Mouse (Mus musculus) heart, embryonic 16.5 days (tissue): ENCODE measurements around the gene Gsdma. TPM values are rescaled to one million over a fixed set of nuclear protein-coding genes. Genes with fewer than 3 reads are reported as not detected.

Experiments
- ATAC-seq: fragments of 200-750 bp; cut with Nextera tagmentation; replicated peaks from 2 replicates; pipeline ENCODE4 v1.8.0; 2017; ENCODE audit warnings: moderate number of reproducible peaks; ENCODE audit not compliant: insufficient read depth, low FRiP score; ENCODE audit errors: extremely low read depth
- H3K27ac ChIP-seq: fragments of 300-500 bp; sonication (generic); 2 replicates; pipeline ENCODE4 v1.5.1; 2014; ENCODE audit warnings: mild to moderate bottlenecking, low read length, control low read depth, moderate library complexity
- H3K27me3 ChIP-seq: fragments of 300-500 bp; sonication (generic); 2 replicates; pipeline ENCODE4 v1.6.1; 2014; ENCODE audit warnings: low read length, mixed read lengths; ENCODE audit not compliant: control insufficient read depth, insufficient read depth
- H3K36me3 ChIP-seq: fragments of 300-500 bp; sonication (generic); 2 replicates; pipeline ENCODE4 v1.6.1; 2014; ENCODE audit not compliant: control insufficient read depth, insufficient read depth
- H3K4me1 ChIP-seq: fragments of 300-500 bp; sonication (generic); 2 replicates; pipeline ENCODE4 v1.6.1; 2014; ENCODE audit warnings: low read length, mixed read lengths; ENCODE audit not compliant: control insufficient read depth, insufficient read depth
- H3K4me2 ChIP-seq: fragments of 300-500 bp; sonication (generic); 2 replicates; pipeline ENCODE4 v1.6.1; 2014; ENCODE audit warnings: low read depth, mild to moderate bottlenecking, control low read depth, low read length
- H3K4me3 ChIP-seq: fragments of 300-500 bp; sonication (generic); 2 replicates; pipeline ENCODE4 v1.5.1; 2014; ENCODE audit warnings: mild to moderate bottlenecking, control low read depth, low read length
- H3K9ac ChIP-seq: fragments of 300-500 bp; sonication (generic); 2 replicates; pipeline ENCODE4 v1.6.1; 2014; ENCODE audit warnings: low read length, control low read depth
- H3K9me3 ChIP-seq: fragments of 300-500 bp; sonication (generic); replicated peaks from 2 replicates; pipeline ENCODE4 v1.6.1; 2016; ENCODE audit warnings: low read length; ENCODE audit not compliant: control insufficient read depth
- WGBS: fragments of 180-500 bp; shearing (Covaris S2); extraction: QIAGEN DNeasy Blood & Tissue Kit; methylation state at CpG from one replicate; pipeline ENCODE4 v1.1.7; 2014; 5-methylcytosine and 5-hydroxymethylcytosine counted together
- polyA plus RNA-seq: library from polyadenylated mRNA; unstranded; fragments of >200 nt; fragmentation: Nextera tagmentation; extraction: Ambion mirVana; gene quantifications from 2 replicates; pipeline ENCODE4 v1.2.1, GENCODE M21; 2015

Gsdma gene
- polyA plus RNA-seq, 1 experiment from 2014 or later = not detected

DNA sequence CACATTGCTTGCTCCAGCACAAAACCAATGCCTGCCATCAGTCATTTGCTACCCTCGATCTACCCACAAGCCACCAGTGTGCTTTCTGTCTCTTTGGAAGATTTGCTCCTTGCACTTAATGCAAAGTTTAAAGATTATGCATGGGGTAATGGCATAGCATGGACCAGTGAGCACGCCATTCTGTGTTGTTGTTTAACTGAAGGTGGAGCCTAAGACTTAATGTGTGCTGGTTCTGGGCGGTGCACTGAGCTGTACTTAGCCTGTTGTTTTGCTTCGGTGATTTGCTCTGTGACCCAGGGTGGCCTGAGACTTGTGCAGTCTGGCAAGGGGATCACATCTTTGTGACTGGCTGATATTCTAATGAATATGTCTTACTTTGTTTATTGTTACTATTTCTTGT is 22.8 kb downstream of the Gsdma start:
- Histone ChIP-seq H3K9ac (no peak overlapping the region), H3K36me3 (peaks cover 56% of the 10 kb centered on the region), H3K4me2 (no peak overlapping the region), H3K4me3 (no peak overlapping the region), H3K27me3 (no peaks in the 10 kb centered on the region), H3K4me1 (peaks cover 6% of the 10 kb centered on the region), H3K9me3 (no peaks in the 10 kb centered on the region), H3K27ac (no peak overlapping the region)
- 89% methylated on average over 4 of the region's 4 CpGs for WGBS
- ATAC-seq = no peak

DNA sequence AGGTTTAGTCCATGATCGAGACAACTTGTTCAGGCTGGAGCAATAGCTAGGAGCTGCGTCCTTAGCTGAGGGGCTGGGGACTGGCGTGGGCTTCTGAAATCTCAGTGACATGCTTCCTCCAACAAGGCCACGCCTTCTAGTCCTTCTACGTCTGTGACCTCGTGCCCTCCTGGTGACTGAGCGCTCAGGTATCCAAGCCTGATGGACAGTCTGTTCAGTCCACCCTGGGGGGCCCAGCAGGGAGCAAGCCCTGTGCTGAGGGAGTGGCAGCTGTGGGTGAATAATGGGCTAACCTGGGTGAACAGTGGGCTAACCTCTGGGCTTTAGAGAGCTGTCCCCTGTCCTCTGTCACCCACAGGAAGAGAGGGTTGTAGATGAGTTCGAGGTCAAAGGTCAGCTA is 23.9 kb downstream of the Gsdma start:
- Histone ChIP-seq H3K27me3 (no peaks in the 10 kb centered on the region), H3K9me3 (no peaks in the 10 kb centered on the region), H3K27ac (no peak overlapping the region), H3K36me3 (peaks cover 59% of the 10 kb centered on the region), H3K4me2 (no peak overlapping the region), H3K9ac (no peak overlapping the region), H3K4me3 (no peak overlapping the region), H3K4me1 (peaks cover 6% of the 10 kb centered on the region)
- ATAC-seq = no peak
- 78% methylated on average over 8 of the region's 8 CpGs for WGBS

DNA sequence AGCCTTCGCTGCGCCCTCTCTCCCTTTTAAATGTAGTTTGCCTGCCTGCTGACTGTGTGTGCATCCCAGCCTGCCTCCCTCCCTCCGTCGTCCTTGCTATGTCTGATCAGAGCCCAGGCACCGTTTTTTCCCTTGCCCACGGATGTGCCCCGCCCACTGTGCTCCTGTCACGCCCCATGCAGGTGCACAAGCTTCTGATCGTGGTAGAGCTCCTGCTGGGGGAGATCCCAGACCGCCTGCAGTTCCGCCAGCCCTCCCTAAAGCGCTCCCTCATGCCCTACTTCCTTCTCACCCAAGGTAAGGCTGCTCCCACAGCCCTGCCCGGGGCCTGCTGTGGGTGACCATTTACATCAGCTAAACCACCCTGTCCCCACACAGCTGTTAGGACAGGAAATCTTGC is 29.1 kb downstream of the Gsdma start:
- H3K9ac ChIP-seq = no peak overlapping the region
- 74% methylated on average over 13 of the region's 13 CpGs for WGBS
- peaks cover 49% of the 10 kb centered on the region for H3K36me3 ChIP-seq
- H3K27me3 ChIP-seq = no peaks in the 10 kb centered on the region
- no peak overlapping the region for H3K27ac ChIP-seq
- H3K4me1 ChIP-seq = no peaks in the 10 kb centered on the region; the same call in 1 of the 2 replicates
- ATAC-seq = 0 out of 2 replicates have a peak, but pooled peaks have one; percentile 10
- H3K4me3 ChIP-seq = no peak overlapping the region
- no peak overlapping the region for H3K4me2 ChIP-seq
- no peaks in the 10 kb centered on the region for H3K9me3 ChIP-seq

DNA sequence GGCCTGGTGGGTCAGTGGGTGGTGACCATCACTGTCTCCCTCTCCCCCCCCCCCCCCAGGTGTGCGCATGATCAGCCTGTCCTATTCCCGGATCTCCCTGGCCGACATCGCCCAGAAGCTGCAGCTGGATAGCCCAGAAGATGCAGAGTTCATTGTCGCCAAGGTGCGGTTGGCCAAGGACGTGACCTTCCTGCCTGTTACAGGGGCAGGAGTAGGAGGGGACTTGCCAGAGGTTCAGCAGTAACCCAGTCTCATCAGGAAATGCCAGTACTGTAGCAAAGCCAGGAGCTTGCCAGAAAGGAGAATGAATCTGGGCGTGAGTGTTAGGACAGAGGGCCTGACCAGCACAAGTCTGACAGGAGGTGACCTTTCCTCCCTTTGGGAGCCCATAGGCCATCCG is 29.6 kb downstream of the Gsdma start:
- 80% methylated on average over 9 of the region's 9 CpGs for WGBS
- Histone ChIP-seq H3K4me3 (no peak overlapping the region), H3K36me3 (peaks cover 47% of the 10 kb centered on the region), H3K9ac (no peak overlapping the region), H3K27ac (no peak overlapping the region), H3K4me1 (no peaks in the 10 kb centered on the region; the same call in 1 of the 2 replicates), H3K27me3 (no peaks in the 10 kb centered on the region), H3K4me2 (no peak overlapping the region), H3K9me3 (no peaks in the 10 kb centered on the region)
- no peak for ATAC-seq

DNA sequence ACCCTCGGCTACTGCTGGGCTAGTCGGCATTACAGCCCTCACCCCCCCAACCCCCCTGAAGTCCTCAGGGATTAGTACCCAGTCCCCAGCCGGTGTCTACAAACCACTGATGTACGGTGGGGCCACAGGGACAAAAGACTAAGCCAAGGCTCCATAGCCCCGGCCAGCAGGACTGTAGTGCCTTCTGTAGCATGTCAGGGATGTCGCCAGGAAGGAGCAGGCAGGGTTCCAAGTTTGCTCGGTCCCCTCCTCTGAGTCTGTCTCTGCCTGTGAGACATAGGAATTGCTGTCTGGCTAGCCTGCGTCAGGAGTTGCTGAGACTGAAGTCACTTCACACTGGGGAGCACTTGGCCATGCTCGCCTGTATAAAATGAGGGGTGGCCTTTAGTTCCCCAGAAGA is 30.1 kb downstream of the Gsdma start:
- Histone ChIP-seq H3K4me3 (no peak overlapping the region), H3K27ac (no peak overlapping the region), H3K4me2 (no peak overlapping the region), H3K36me3 (peaks cover 47% of the 10 kb centered on the region), H3K27me3 (no peaks in the 10 kb centered on the region), H3K9me3 (no peaks in the 10 kb centered on the region), H3K4me1 (no peaks in the 10 kb centered on the region; the same call in 1 of the 2 replicates), H3K9ac (no peak overlapping the region)
- no peak; the same call in 1 of the 2 replicates for ATAC-seq
- WGBS = 57% methylated on average over 9 of the region's 9 CpGs

DNA sequence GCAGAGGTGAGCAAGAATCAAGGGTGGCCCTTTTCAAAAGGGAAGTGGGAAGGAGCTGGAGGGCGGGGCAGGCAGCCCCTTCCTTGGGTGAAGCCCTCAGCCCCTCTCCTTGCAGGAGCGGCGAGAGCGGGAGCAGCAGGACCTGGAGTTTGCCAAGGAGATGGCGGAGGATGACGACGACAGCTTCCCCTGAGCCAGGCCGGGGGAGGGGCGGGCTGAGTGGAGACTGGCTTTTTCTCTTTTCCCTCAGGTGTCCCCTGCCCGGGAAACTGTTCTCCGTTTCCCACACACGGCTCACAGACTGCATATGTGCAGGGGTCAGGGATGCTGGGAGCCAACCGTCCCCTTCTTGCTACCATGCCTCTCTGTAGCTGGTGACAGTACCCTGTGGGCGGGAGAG is 31.3 kb downstream of the Gsdma start:
- ATAC-seq = no peak
- 65% methylated on average over 14 of the region's 14 CpGs for WGBS
- H3K36me3 ChIP-seq = peaks cover 38% of the 10 kb centered on the region

DNA sequence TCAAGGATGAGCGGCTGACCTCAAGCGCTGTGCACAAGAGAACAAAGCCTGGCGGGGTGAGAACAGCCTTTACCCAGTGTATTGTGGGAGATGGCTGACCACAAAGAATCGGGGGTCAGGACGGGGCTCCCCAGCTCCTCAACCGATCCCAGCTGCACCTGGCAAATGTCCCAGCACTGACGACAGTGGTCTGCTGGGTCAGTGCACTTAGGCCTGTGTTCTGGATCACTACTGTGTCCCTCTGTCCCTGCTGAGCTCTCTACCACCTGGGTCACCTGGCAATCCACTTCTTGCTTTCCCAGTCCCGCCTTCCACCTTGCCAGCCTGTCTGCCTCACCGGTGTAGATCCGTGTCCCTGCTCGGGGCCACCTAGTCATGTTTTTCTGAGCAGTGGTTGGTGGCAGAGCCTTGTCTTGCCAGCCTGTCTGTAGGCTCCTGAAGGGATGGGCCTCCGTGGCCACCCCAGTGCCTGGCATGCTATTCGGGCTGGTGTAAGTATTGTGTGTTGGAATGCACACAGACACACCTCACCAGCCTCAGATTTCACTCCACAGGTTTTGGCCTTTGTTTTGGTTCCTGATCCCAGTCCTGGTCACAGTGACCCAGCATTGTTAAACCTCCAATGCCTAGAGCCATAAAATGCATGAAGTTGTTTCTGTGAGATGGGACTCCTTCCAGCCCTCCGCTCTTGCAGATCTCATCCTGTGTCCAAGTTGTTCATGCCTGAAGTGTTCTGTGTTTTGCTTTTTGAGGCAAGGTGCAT is 32.5 kb downstream of the Gsdma start:
- H3K4me1 ChIP-seq = peaks cover 3% of the 10 kb centered on the region
- H3K27ac ChIP-seq = no peak overlapping the region
- no peaks in the 10 kb centered on the region for H3K27me3 ChIP-seq
- H3K36me3 ChIP-seq = peaks cover 26% of the 10 kb centered on the region
- no peaks in the 10 kb centered on the region for H3K9me3 ChIP-seq
- no peak for ATAC-seq
- H3K4me3 ChIP-seq = no peak overlapping the region
- H3K4me2 ChIP-seq = no peak overlapping the region
- WGBS = 79% methylated on average over 14 of the region's 14 CpGs
- no peak overlapping the region for H3K9ac ChIP-seq

More for the DNA sequence above, 31.3 kb downstream of the Gsdma start:
- peaks cover 3% of the 10 kb centered on the region for H3K4me1 ChIP-seq
- H3K9ac ChIP-seq = no peak overlapping the region
- H3K4me3 ChIP-seq = no peak overlapping the region
- no peak overlapping the region for H3K27ac ChIP-seq
- no peaks in the 10 kb centered on the region for H3K27me3 ChIP-seq
- no peak overlapping the region for H3K4me2 ChIP-seq
- no peaks in the 10 kb centered on the region for H3K9me3 ChIP-seq

DNA sequence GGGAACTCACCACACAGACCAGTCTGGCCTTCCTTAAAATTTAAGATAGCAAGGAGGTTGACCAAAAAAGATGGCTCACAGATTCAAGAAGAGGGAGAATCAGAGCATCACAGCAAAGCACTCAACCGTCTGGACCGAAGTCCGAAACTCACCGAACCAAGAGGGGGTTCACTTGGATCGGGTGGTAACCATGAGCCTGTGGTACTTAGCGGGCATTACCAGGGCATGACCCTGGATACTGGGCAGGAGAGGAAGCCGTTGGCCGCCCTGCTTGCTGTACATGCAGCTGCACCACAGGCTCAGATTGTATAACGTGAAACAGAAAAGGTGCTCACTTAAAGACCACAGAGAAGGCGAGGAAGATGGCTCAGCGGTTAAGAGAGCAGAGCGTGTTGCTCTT is 33.1 kb downstream of the Gsdma start:
- no peak for ATAC-seq
- no peak overlapping the region for H3K9ac ChIP-seq
- no peak overlapping the region for H3K4me3 ChIP-seq
- WGBS = 88% methylated on average over 12 of the region's 12 CpGs
- peaks cover 22% of the 10 kb centered on the region for H3K36me3 ChIP-seq
- H3K4me2 ChIP-seq = no peak overlapping the region
- H3K27ac ChIP-seq = no peak overlapping the region
- peaks cover 3% of the 10 kb centered on the region for H3K4me1 ChIP-seq
- H3K9me3 ChIP-seq = no peaks in the 10 kb centered on the region
- H3K27me3 ChIP-seq = no peaks in the 10 kb centered on the region

DNA sequence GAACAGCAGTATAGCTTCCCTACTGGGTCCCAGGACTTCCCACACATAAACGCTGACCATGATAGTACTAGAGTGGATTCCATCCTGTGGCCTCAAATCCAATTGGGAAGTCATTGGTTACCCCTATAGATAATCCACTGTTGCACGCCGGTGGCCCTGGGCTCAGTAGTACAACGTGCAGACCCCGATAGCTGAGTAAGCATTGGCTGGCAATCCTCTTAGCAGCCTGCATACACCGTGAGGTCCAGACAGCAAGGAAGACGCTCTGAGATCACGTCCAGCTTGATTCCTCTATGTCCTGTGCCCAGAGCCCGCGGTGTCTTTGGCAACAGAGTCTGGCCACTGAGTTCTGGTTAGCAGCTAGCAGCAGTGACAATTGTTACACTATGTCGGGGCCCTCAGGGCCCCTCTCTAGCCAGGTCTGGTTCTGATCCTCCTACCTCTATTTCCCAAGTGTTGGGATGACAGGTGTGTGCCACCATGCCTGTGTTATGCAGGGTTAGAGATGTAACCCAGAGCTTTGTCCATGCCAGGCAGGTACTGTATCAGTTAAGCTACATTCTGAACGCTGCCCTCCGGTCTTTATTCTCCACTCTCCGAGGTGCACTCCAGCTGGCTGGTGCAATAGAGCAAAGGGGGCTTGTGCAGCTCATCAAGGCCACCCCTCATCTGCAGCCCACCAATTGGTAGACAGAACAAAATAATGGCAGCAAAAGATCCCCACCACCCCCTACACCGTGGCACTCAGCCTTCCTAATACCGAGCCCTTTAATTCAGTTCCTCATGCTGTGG is 34.9 kb downstream of the Gsdma start:
- no peak overlapping the region for H3K9ac ChIP-seq
- ATAC-seq = no peak
- no peak overlapping the region for H3K27ac ChIP-seq
- H3K4me1 ChIP-seq = peaks cover 3% of the 10 kb centered on the region
- WGBS = 82% methylated on average over 16 of the region's 16 CpGs
- H3K36me3 ChIP-seq = peaks cover 9% of the 10 kb centered on the region
- no peaks in the 10 kb centered on the region for H3K9me3 ChIP-seq
- H3K27me3 ChIP-seq = no peaks in the 10 kb centered on the region
- H3K4me3 ChIP-seq = no peak overlapping the region
- no peak overlapping the region for H3K4me2 ChIP-seq
